Mouse (Mus musculus) midbrain, embryonic 14.5 days (tissue): Measurements from ENCODE around the gene Os9. TPM values are rescaled to one million over a fixed set of nuclear protein-coding genes. Genes with fewer than 3 reads are reported as not detected.
"Not testable (repeated sequence)": the region's sequence is repeated elsewhere in the genome, so short reads cannot be mapped to it uniquely, and the experiment has no call there.

ENCODE experiments used
- ATAC-seq: fragments of 200-750 bp; cut with Nextera tagmentation; 2 replicates; pipeline ENCODE4 v1.8.0; 2017; ENCODE audit warnings: moderate number of reproducible peaks, moderate library complexity; ENCODE audit not compliant: low FRiP score, low TSS enrichment
- DNase-seq: peaks from one replicate; pipeline ENCODE4 v3.0.0-alpha.2; 2015
- H3K27ac ChIP-seq: fragments of 300-500 bp; sonication (generic); replicated peaks from 2 replicates; pipeline ENCODE4 v1.5.1; 2014; ENCODE audit warnings: mild to moderate bottlenecking, low read depth, low read length, moderate library complexity
- H3K27me3 ChIP-seq: fragments of 300-500 bp; sonication (generic); 2 replicates; pipeline ENCODE4 v1.6.1; 2014; ENCODE audit warnings: low read length, control low read depth, mixed read lengths; ENCODE audit not compliant: control insufficient read depth, insufficient read depth
- H3K36me3 ChIP-seq: fragments of 300-500 bp; sonication (generic); 2 replicates; pipeline ENCODE4 v1.6.1; 2014; ENCODE audit warnings: low read length, control low read depth; ENCODE audit not compliant: control insufficient read depth, insufficient read depth
- H3K4me1 ChIP-seq: fragments of 300-500 bp; sonication (generic); 2 replicates; pipeline ENCODE4 v1.6.1; 2014; ENCODE audit warnings: mild to moderate bottlenecking, antibody characterized with exemption, low read length, control low read depth; ENCODE audit not compliant: control insufficient read depth, insufficient read depth
- H3K4me2 ChIP-seq: fragments of 300-500 bp; sonication (generic); 2 replicates; pipeline ENCODE4 v1.6.1; 2014; ENCODE audit warnings: mild to moderate bottlenecking, low read length, moderate library complexity
- H3K4me3 ChIP-seq: fragments of 300-500 bp; sonication (generic); replicated peaks from 2 replicates; pipeline ENCODE4 v1.5.1; 2014; ENCODE audit warnings: low read depth, low read length
- H3K9ac ChIP-seq: fragments of 300-500 bp; sonication (generic); replicated peaks from 2 replicates; pipeline ENCODE4 v1.6.1; 2014; ENCODE audit warnings: mild to moderate bottlenecking, low read length, moderate library complexity
- H3K9me3 ChIP-seq: fragments of 300-500 bp; sonication (generic); 2 replicates; pipeline ENCODE4 v1.6.1; 2016; ENCODE audit warnings: low read length, control low read depth, mixed read lengths; ENCODE audit not compliant: control insufficient read depth
- WGBS: fragments of 180-500 bp; shearing (Covaris S2); extraction: QIAGEN DNeasy Blood & Tissue Kit; methylation state at CpG from one replicate; pipeline ENCODE4 v1.1.7; 2014; 5-methylcytosine and 5-hydroxymethylcytosine counted together
- polyA plus RNA-seq: library from polyadenylated mRNA; unstranded; fragments of >200 nt; fragmentation: Nextera tagmentation; extraction: Ambion mirVana; gene quantifications from 2 replicates; pipeline ENCODE4 v1.2.1, GENCODE M21; 2014

Os9 gene
- polyA plus RNA-seq, 1 experiment from 2014 or later, result 82.1 TPM

DNA sequence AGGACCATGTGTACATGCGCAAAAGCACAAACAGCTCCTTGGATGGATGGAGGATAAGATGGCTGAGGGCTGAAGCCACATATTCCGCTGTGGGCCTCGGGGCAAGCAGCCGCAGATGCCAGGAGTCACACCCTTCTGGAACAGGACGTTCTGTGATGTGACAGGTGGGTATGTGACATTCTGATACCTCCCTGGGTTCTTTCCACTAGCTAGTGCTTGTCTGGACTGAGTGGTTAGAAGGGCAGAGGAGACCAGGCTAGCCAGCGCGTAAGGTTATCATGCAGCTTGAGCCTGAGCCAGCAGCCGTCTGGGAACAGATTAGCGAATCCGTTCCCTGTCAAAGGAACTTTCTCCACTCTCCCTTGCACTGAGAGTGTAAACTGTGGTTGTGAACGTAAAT lies 20.0 kb upstream of the Os9 start:
- 86% methylated on average over 11 of the region's 11 CpGs for WGBS
- H3K4me2 ChIP-seq, result no peak overlapping the region
- no peaks in the 10 kb centered on the region for H3K4me1 ChIP-seq
- ATAC-seq (no peak), DNase-seq (no peak)
- no peak overlapping the region for H3K27ac ChIP-seq
- H3K9me3 ChIP-seq, result no peaks in the 10 kb centered on the region
- no peak overlapping the region for H3K4me3 ChIP-seq
- H3K9ac ChIP-seq, result no peak overlapping the region
- H3K36me3 ChIP-seq, result no peaks in the 10 kb centered on the region
- no peaks in the 10 kb centered on the region for H3K27me3 ChIP-seq

DNA sequence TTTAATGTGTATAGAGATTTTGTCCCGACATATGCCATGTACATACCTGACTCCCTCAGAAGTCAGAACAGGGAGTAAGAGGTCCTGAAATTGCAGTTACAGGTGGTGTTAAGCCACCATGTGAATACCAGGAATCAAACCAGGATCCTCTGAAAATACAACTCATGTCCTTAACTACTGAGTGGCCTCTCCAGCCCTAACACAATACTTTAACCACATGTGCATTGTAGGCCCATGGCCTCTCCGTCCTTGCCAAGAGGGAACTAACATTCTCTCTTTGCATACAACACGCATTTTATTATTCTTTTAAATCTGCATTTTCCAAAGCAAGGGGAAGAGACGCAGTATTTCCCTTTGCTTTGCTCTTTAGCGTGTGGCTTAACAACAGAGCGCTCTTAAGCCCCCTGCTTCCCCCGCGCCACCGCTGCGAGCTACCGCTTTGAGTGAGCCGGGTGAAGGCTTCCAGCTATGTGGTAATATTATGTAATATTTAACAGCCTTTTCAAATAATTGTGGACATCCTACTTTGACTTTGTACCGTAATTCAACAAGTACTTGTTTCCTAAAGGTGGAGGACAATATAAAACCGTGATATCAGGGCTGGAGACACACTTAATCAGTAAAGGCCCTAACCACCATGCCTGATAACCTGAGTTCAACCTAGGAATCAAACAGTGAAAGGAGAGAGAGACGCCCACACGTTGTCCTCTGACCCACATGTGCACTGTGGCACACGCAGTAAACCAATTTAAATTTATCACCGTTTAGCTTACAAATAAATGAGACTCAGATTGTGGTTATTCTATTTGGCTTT lies 17.6 kb upstream of the Os9 start:
- Histone ChIP-seq H3K4me1 (no peaks in the 10 kb centered on the region), H3K36me3 (no peaks in the 10 kb centered on the region), H3K9me3 (no peaks in the 10 kb centered on the region), H3K9ac (no peak overlapping the region), H3K27me3 (no peaks in the 10 kb centered on the region), H3K4me2 (no peak overlapping the region), H3K4me3 (no peak overlapping the region), H3K27ac (no peak overlapping the region)
- no peak for ATAC-seq
- 87% methylated on average over 18 of the region's 18 CpGs for WGBS
- DNase-seq, result no peak

DNA sequence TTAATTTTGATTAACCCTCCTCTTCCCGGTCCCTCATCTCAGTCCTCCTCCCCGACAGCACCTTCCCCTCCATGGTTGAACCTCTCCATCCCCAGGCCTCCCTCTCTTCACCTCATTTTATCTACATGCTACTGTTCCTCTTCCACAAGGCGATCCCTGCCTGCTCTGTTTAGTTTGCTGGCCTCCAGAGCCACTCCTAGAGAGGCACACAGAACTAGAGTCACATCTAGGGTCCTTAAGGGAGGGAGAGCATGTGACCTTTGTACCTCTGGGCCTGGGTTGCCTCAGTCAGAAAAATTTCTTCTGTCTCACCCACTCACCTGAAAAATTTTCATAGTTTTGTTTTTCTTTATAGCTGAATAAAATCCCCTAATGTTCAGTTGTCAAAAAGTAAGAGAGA lies 17.0 kb upstream of the Os9 start:
- WGBS, result 90% methylated on average over 3 of the region's 3 CpGs
- H3K4me2 ChIP-seq, result no peak overlapping the region
- H3K27me3 ChIP-seq, result no peaks in the 10 kb centered on the region
- DNase-seq (no peak), ATAC-seq (no peak)
- no peak overlapping the region for H3K9ac ChIP-seq
- H3K4me3 ChIP-seq, result no peak overlapping the region
- no peaks in the 10 kb centered on the region for H3K36me3 ChIP-seq
- H3K4me1 ChIP-seq, result no peaks in the 10 kb centered on the region
- no peak overlapping the region for H3K27ac ChIP-seq
- H3K9me3 ChIP-seq, result no peaks in the 10 kb centered on the region

DNA sequence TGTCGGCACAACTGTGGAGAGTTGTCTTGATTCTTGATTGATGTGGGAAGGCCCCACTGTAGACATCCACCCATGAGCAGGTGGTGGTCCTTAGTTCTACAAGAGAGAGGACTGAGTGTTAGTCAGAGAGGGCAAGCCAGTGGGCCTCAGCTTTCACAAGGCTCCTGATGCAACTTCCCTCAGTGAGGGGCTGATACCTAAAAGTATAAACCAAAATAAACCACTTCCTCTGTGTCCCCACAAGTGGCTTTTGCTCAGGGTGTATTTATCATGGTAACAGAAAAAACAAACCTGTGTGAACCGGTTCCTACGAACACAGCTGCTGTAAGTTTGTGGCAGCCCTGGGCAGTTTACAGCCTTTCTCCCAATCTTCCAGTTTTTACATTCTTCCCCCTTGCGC lies 15.6 kb upstream of the Os9 start:
- no peak overlapping the region for H3K4me2 ChIP-seq
- ATAC-seq (no peak), DNase-seq (no peak)
- no peaks in the 10 kb centered on the region for H3K36me3 ChIP-seq
- 95% methylated on average over 4 of the region's 4 CpGs for WGBS
- no peak overlapping the region for H3K4me3 ChIP-seq
- H3K27ac ChIP-seq, result no peak overlapping the region
- H3K9ac ChIP-seq, result no peak overlapping the region
- no peaks in the 10 kb centered on the region for H3K4me1 ChIP-seq
- H3K27me3 ChIP-seq, result no peaks in the 10 kb centered on the region
- H3K9me3 ChIP-seq, result no peaks in the 10 kb centered on the region

DNA sequence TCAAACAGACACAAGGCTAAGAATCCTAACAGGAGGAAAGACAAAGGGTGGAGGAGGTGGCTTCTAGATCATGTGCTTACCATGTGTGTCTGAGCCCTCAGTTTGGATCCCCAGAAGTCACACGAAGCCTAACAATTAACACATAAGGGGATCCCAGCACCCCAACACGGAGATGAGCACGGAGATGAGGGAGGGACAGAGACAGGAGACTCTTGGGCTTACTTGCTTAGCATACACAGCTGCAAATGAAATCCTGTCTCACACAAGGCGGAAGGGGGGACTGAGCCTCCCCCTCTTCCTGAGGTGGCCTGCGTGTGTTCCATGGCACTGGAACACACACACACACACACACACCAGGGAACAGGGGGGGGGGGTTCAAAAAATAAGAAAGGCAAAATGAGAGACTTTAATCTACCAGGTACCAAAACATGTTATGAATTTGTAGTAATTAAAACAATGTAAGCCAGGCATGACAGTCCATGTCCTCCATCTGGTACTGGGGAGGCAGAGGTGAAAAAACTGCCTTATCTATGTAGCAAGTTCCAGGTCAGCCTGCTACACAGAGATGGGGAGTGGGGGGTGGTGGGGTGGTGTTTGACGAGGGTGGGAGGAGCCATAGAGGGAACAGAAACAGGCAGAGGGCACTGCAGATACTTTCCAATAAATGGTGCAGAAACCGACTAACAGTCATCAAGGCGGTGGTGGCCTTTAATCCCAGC lies 14.3 kb upstream of the Os9 start:
- no peaks in the 10 kb centered on the region for H3K4me1 ChIP-seq
- H3K27me3 ChIP-seq, result no peaks in the 10 kb centered on the region
- WGBS, result 58% methylated on average over 8 of the region's 8 CpGs
- no peak overlapping the region for H3K27ac ChIP-seq
- DNase-seq (no peak), ATAC-seq (no peak)
- no peaks in the 10 kb centered on the region for H3K36me3 ChIP-seq
- H3K9me3 ChIP-seq, result no peaks in the 10 kb centered on the region
- H3K4me2 ChIP-seq, result no peak overlapping the region
- H3K4me3 ChIP-seq, result no peak overlapping the region
- H3K9ac ChIP-seq, result no peak overlapping the region

DNA sequence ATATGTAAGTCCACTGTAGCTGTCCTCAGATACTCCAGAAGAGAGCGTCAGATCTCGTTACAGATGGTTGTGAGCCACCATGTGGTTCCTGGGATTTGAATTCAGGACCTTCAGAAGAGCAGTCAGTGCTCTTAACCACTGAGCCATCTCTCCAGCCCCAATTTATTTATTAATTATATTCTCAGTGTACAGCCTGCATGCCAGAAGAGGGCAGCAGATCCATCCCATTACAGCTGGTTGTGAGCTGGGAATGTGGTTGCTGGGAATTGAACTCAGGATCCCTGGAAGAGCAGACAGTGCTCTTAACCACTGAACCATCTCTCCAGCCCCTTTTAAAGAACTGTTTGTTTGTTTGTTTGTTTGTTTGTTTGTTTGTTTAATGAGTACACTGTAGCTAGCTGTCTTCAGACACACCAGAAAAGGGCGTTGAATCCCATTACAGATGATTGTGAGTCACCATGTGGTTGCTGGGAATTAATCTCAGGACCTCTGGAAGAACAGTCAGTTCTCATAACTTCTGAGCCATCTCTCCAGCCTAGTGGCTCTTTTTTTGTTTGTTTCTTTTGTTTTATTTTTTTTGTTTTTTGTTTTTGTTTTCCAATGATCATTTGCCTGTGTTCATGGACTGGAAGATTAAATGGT lies 13.6 kb upstream of the Os9 start:
- peak; percentile 25 for DNase-seq
- H3K36me3 ChIP-seq, H3K4me2 ChIP-seq, H3K27ac ChIP-seq, H3K9me3 ChIP-seq, H3K4me1 ChIP-seq, H3K27me3 ChIP-seq, H3K4me3 ChIP-seq, ATAC-seq, H3K9ac ChIP-seq: not testable (repeated sequence)
- 88% methylated on average over 3 of the region's 3 CpGs for WGBS

DNA sequence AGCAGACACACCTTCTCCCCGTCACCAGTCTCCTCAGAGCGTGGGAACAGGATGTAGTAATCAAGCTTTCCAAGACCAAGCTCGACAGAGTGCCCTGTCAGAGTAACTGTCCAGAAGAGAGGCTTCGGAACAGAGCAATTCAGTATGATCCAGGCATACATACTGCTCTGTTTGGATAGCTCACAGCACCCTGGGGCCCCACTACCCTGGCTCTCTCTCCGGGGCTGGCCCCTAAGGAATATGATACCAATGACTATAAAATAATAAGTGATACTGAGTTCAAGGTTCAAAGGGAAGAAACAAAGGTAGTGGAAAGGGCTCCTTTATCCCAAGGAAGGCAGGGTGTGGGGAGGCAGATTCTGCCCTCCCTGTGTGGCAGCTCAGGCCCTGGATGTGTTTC lies 11.5 kb upstream of the Os9 start:
- Histone ChIP-seq H3K4me1 (no peaks in the 10 kb centered on the region), H3K4me2 (no peak overlapping the region), H3K9ac (no peak overlapping the region), H3K36me3 (no peaks in the 10 kb centered on the region), H3K27me3 (no peaks in the 10 kb centered on the region), H3K4me3 (no peak overlapping the region), H3K27ac (no peak overlapping the region), H3K9me3 (no peaks in the 10 kb centered on the region)
- DNase-seq, result no peak
- no peak for ATAC-seq
- 79% methylated on average over 5 of the region's 5 CpGs for WGBS

DNA sequence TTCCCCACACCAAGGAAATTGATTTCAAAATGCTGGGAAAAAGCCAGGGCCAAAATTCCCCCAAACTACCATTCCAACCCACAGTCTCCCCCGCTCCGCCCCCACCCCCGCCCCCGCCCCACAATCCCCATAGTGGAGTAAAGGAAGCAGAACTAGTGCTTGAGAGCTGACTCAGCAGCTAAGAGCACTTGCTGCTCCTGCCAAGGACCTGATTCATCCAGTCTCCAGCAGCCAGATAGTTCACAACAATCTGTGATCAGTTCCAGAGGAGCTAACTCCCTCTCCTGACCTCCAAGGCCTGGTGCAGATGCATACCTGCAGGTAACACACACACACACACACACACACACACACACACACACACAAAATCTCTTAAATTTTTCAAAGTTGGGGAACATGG lies 8.5 kb upstream of the Os9 start:
- no peak for ATAC-seq
- H3K9me3 ChIP-seq, result no peaks in the 10 kb centered on the region

More for the DNA sequence above, 8.5 kb upstream of the Os9 start:
- H3K4me3 ChIP-seq, result no peak overlapping the region
- H3K4me2 ChIP-seq, result no peak overlapping the region
- H3K27me3 ChIP-seq, result no peaks in the 10 kb centered on the region
- H3K9ac ChIP-seq, result no peak overlapping the region
- H3K27ac ChIP-seq, result no peak overlapping the region
- H3K36me3 ChIP-seq, result no peaks in the 10 kb centered on the region
- WGBS, result 80% methylated on average over 4 of the region's 4 CpGs
- DNase-seq, result no peak
- no peaks in the 10 kb centered on the region for H3K4me1 ChIP-seq
